Mouse (Mus musculus): ENCODE measurements around the gene Ctxn2. TPM values are rescaled to one million over a fixed set of nuclear protein-coding genes. Genes with fewer than 3 reads are reported as not detected.
A peak's percentile ranks its signal among the peaks of the same experiment; 100 is the strongest.
"Not testable (repeated sequence)": the region's sequence is repeated elsewhere in the genome, so short reads cannot be mapped to it uniquely, and the experiment has no call there.

Gene Ctxn2
- polyA plus RNA-seq (2012; rRNA removed), result 7.6 and 11.2 TPM in 2 replicates

DNA sequence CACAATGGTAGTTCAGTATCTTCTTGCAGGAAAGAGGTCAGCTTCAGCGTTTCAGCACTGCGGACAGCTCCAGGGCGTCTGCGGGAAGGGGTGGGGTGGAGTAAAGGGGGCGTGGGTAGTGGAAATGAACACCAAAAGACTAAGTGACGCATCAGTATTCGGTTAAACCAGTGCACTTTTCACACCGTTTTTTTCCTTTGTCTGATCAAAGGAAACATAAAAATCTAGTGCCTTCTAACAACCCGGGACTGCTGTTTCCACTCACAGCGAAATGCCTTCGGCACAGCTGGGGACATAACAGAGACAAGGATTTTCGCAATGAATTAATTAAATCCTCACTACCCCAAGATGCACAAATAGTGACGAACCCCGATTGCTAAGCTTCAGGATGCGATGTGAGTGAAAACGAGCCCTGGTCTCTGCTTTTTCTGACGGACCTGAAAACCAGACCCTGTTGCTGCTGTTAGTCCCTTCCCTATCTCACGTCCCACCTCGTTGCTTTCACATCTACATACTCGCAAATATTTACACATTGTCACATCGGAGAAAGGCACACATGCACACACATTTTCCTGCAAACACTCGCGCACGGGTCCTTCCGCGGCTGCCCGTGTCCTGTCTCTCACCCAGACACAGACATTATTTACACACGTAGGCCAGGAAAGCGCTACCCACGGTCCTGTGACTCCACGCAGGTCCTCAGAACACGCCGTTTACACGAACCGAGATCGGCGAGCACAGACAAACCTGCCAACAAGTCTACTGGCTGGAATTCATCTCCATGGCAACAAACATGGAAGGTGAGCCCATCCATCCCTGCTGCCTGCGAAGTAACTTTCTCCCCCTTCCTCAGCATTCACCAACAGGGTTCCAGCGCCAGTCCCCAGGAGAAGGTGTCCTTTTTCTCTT is at the start of gene Ctxn2:
Gene Ctxn2, plus strand, starts transcription at position 790 of the 909 bp plus-strand sequence.
- 2% methylated on average over 39 of the region's 39 CpGs for WGBS
- no peaks in the 10 kb centered on the region for H3K4me1 ChIP-seq (ENCODE audit: control insufficient read depth, insufficient read depth, low read length)
- TF ChIP-seq POLR2A (IDR thresholded peaks at IDR 0.05; ENCODE audit: borderline replicate concordance, insufficient read depth, low read length) (no peak), CTCF (IDR thresholded peaks at IDR 0.05; ENCODE audit: borderline replicate concordance, insufficient read depth, low read depth, low read length) (no peak)
- H3K4me3 ChIP-seq (replicated peaks; ENCODE audit: insufficient read depth, low read depth, low read length), result peak within 1 kb of the TSS; percentile 63
- H3K27me3 ChIP-seq (ENCODE audit: control insufficient read depth, insufficient read depth, low read length), result no peaks in the 10 kb centered on the region
- DNase-seq, result peak; percentile 45 to 57
- no peak within 1 kb of the TSS for H3K27ac ChIP-seq (ENCODE audit: insufficient read depth, low read length)

DNA sequence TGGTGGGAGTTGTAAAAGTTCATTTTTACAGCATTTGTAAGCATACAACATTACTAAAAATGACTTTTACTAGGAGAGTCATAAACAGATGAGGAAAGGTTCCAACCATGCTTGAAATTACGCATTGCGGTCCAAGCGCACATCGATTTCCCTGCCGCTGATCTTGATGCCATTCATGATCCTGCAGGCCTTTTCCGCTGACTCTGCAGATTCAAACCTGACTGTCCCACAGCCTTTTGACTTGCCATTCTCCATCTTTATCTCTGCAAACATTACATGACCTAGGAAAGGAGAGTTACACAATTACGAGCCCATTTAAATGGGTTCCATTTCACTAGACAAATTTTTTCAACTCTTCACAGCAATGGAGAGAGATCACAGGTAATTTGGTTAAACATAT is 47.7 kb upstream of the Ctxn2 start:
- 97% methylated on average over 7 of the region's 7 CpGs for WGBS
- H3K4me3 ChIP-seq (replicated peaks; ENCODE audit: insufficient read depth, low read depth, low read length), result no peak overlapping the region

DNA sequence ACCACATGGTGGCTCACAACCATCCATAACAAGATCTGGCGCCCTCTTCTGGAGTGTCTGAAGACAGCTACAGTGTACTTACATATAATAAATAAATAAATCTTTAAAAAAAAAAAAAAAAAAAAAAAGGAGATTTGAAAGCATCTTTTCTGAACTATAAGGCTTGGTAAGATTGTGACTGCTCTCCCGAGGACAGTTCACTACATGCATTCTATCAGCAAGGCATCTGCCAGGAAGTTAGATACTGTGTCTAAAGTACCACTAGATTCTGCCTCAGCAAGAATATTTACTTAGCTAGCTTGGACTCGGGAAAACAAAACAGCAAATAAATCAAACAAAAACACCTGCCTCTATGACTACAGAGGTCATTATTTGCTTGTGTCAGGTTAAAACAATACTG is 44.4 kb upstream of the Ctxn2 start:
- not testable (repeated sequence) for H3K4me3 ChIP-seq (replicated peaks; ENCODE audit: insufficient read depth, low read depth, low read length); H3K27me3 ChIP-seq (ENCODE audit: control insufficient read depth, insufficient read depth, low read length)
- WGBS, result 88% methylated on average over 3 of the region's 3 CpGs

More for the DNA sequence above, 47.7 kb upstream of the Ctxn2 start:
- Histone ChIP-seq H3K27me3 (ENCODE audit: control insufficient read depth, insufficient read depth, low read length) (no peaks in the 10 kb centered on the region), H3K4me1 (ENCODE audit: control insufficient read depth, insufficient read depth, low read length) (no peaks in the 10 kb centered on the region; the same call in none of the 2 replicates), H3K27ac (ENCODE audit: insufficient read depth, low read length) (no peak overlapping the region)
- no peak for DNase-seq
- TF ChIP-seq POLR2A (IDR thresholded peaks at IDR 0.05; ENCODE audit: borderline replicate concordance, insufficient read depth, low read length) (no peak), CTCF (IDR thresholded peaks at IDR 0.05; ENCODE audit: borderline replicate concordance, insufficient read depth, low read depth, low read length) (no peak)

DNA sequence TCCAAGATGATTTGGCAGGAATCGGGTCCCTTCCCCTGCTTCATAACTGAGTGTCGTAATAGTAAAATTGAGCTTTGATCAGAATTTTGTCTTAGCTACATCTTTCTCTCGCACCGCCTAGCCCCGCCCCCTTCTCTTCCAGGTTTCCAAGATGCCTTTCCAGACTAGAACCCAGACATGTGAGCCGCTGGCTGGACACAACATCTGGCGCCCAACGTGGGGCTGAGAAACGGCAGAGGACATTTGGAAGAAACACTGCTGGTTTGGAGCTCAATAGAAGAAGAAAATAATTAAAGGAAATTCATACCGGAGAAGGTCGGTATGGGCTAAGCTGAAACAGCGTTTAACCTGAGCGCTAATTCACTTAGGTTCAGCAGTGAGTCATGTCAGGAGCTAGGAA is 32.0 kb upstream of the Ctxn2 start:
- not testable (repeated sequence) for DNase-seq; H3K27ac ChIP-seq (ENCODE audit: insufficient read depth, low read length); H3K27me3 ChIP-seq (ENCODE audit: control insufficient read depth, insufficient read depth, low read length); H3K4me1 ChIP-seq (ENCODE audit: control insufficient read depth, insufficient read depth, low read length); H3K4me3 ChIP-seq (replicated peaks; ENCODE audit: insufficient read depth, low read depth, low read length)
- 95% methylated on average over 13 of the region's 13 CpGs for WGBS

More for the DNA sequence above, 44.4 kb upstream of the Ctxn2 start:
- not testable (repeated sequence) for H3K4me1 ChIP-seq (ENCODE audit: control insufficient read depth, insufficient read depth, low read length); DNase-seq; H3K27ac ChIP-seq (ENCODE audit: insufficient read depth, low read length)

DNA sequence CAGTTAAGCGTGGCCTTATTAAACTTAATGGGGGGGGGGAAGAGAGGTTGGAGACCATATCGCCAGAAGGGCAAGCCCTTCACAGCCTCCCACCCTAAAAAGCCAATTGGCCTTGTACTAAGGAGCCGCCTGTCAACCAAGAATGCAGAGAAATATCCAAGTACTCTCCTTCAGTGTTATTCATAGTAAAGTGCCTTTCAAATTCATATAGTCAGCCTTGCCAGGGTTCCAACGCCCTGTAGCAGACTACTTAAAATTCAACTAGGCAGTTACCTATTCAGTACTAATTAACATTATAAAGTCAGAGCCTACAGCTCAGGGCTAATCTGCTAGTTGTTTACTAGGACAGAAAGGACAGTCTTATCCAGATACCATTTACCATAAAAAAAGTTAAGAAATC is 30.0 kb upstream of the Ctxn2 start:
- not testable (repeated sequence) for H3K27me3 ChIP-seq (ENCODE audit: control insufficient read depth, insufficient read depth, low read length); H3K27ac ChIP-seq (ENCODE audit: insufficient read depth, low read length); H3K4me3 ChIP-seq (replicated peaks; ENCODE audit: insufficient read depth, low read depth, low read length); DNase-seq; H3K4me1 ChIP-seq (ENCODE audit: control insufficient read depth, insufficient read depth, low read length)
- WGBS, result 95% methylated on average over 4 of the region's 4 CpGs

DNA sequence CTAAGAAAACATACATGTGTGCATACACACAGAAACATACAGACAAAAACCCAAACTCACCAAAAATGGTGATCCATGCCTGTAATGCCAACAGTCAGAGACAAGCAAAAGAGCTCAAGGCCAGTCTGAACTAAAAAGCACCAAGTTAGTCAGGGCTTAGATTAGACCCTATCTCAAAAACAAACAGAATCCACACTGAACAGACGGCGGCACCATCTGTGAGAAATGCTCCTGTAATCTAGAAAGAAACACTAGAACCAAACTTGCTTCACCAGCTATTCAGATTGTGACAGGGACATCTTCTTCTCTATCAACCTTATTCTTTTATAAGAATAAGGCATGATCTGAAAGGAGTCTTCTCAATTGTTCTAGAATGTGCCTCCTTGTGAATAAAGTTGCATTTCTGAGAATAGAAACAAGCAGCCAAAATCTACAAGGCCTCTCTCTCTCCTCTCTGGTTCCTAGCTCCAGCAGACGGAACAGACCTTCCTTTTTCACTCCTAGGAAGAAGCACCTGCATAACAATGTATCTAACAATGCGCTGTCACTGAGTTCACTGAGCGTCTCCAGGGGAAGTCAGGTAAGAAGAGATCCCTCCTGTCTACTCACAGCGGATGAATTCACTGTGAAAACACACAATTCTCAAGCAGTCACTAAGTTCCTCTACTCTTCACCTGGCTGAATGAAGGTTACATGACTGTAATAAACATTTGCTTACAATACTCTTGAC is 16.9 kb upstream of the Ctxn2 start:
- Histone ChIP-seq H3K4me1 (ENCODE audit: control insufficient read depth, insufficient read depth, low read length) (peaks cover 3% of the 10 kb centered on the region; the same call in 1 of the 2 replicates), H3K27me3 (ENCODE audit: control insufficient read depth, insufficient read depth, low read length) (no peaks in the 10 kb centered on the region), H3K27ac (ENCODE audit: insufficient read depth, low read length) (no peak overlapping the region), H3K4me3 (replicated peaks; ENCODE audit: insufficient read depth, low read depth, low read length) (no peak overlapping the region)
- 27% methylated on average over 6 of the region's 6 CpGs for WGBS
- peak in 1 of 2 experiments; percentile 44 for DNase-seq
- TF ChIP-seq POLR2A (IDR thresholded peaks at IDR 0.05; ENCODE audit: borderline replicate concordance, insufficient read depth, low read length) (no peak), CTCF (IDR thresholded peaks at IDR 0.05; ENCODE audit: borderline replicate concordance, insufficient read depth, low read depth, low read length) (no peak)

DNA sequence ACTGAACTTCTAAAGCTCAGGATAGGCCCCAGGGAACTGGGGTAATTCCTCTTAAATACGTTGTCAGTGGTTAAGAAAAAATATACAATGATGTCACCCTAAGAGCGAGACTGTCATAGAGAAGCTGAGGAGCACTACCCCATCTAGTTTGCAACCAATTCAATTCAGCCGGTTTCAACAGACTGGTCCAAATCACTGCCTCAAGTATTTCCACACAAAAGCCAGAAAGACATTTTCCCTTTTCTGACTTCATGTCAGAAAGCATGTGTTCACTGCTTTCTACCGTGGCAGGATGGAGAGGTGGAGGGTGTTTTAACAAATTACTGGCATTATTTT is 14.2 kb upstream of the Ctxn2 start:
- peak in 1 of 2 experiments; percentile 15 for DNase-seq
- Histone ChIP-seq H3K27ac (ENCODE audit: insufficient read depth, low read length) (no peak overlapping the region), H3K4me1 (ENCODE audit: control insufficient read depth, insufficient read depth, low read length) (peaks cover 3% of the 10 kb centered on the region; the same call in 1 of the 2 replicates), H3K4me3 (replicated peaks; ENCODE audit: insufficient read depth, low read depth, low read length) (peak overlapping the region; percentile 73), H3K27me3 (ENCODE audit: control insufficient read depth, insufficient read depth, low read length) (no peaks in the 10 kb centered on the region)
- no peak for TF ChIP-seq POLR2A (IDR thresholded peaks at IDR 0.05; ENCODE audit: borderline replicate concordance, insufficient read depth, low read length)
- no peak for TF ChIP-seq CTCF (IDR thresholded peaks at IDR 0.05; ENCODE audit: borderline replicate concordance, insufficient read depth, low read depth, low read length)
- 7% methylated on average over 4 of the region's 4 CpGs for WGBS

Data from cerebellum, adult 2 months (tissue).